Mouse (Mus musculus) megakaryocyte, embryonic 14.5 days (primary cell): ENCODE measurements around the gene Tmbim6.

ENCODE experiments used
- FLI1 ChIP-seq: IDR thresholded peaks from 2 replicates; pipeline ENCODE4 v1.6.1; 2012; ENCODE audit warnings: low read length, inconsistent platforms, mixed read lengths
- GATA1 ChIP-seq: IDR thresholded peaks from 3 replicates; pipeline ENCODE4 v1.6.1; 2012; ENCODE audit warnings: mixed read lengths, low read length, inconsistent platforms, borderline replicate concordance

GRCm38 (mm10) chr15:99442358-99442757, 49.7 kb downstream of the Tmbim6 start:
- no peak for TF ChIP-seq GATA1
- TF ChIP-seq FLI1: no peak
